Mouse (Mus musculus) left cerebral cortex, postnatal 36 days (tissue): Measurements from ENCODE around the gene Schip1. TPM values are rescaled to one million over a fixed set of nuclear protein-coding genes. Genes with fewer than 3 reads are reported as not detected.
A peak's percentile ranks its signal among the peaks of the same experiment; 100 is the strongest.

ENCODE experiments used
- DNase-seq, 2 experiments: peaks; one replicate each; pipeline ENCODE4 v3.0.0; 2021 to 2022; ENCODE audit warnings: low spot score in 2 of 2, mixed read lengths in 1 of 2
- intact Hi-C: fragments of 180-260 bp; cut with DNase I; formaldehyde crosslinking; loops from one replicate; pipeline ENCODE4 v1.15.1; 2025
- total RNA-seq, 2 experiments: library from RNA; stranded (reverse); gene quantifications; 2 replicates each; pipeline ENCODE4 v1.2.3; 2021

Schip1 gene
- total RNA-seq, 2 experiments from 2014 or later: 229 to 297 TPM

GRCm38 (mm10) chr3:68368029-68368428, 303.4 kb downstream of the Schip1 start:
- intact Hi-C loops: no loop called here
- peak in 1 of 2 experiments; percentile 14 for DNase-seq

GRCm38 (mm10) chr3:68372925-68373324, 308.3 kb downstream of the Schip1 start:
- intact Hi-C loops: no loop called here

GRCm38 (mm10) chr3:68375100-68375508, 310.5 kb downstream of the Schip1 start:
- intact Hi-C loops: no loop called here
- no peak for DNase-seq

More at GRCm38 (mm10) chr3:68372925-68373324, 308.3 kb downstream of the Schip1 start:
- DNase-seq: no peak

GRCm38 (mm10) chr3:68377452-68378198, 313.0 kb downstream of the Schip1 start:
- no peak for DNase-seq
- intact Hi-C loops: no loop called here

GRCm38 (mm10) chr3:68378799-68379198, 314.2 kb downstream of the Schip1 start:
- intact Hi-C loops: no loop called here
- DNase-seq: no peak

GRCm38 (mm10) chr3:68379242-68379641, 314.6 kb downstream of the Schip1 start:
- DNase-seq: no peak
- intact Hi-C loops: no loop called here

- no peak for DNase-seq
- intact Hi-C loops: no loop called here
Observed at GRCm38 (mm10) chr3:68383672-68384071, 319.1 kb downstream of the Schip1 start.

- intact Hi-C loops: no loop called here
- no peak for DNase-seq
Observed at GRCm38 (mm10) chr3:68385544-68385943, 320.9 kb downstream of the Schip1 start.

GRCm38 (mm10) chr3:68388023-68388422, 323.4 kb downstream of the Schip1 start:
- intact Hi-C loops: no loop called here
- no peak for DNase-seq

GRCm38 (mm10) chr3:68393578-68393977, 329.0 kb downstream of the Schip1 start:
- no peak for DNase-seq
- intact Hi-C loops: no loop called here

- no peak for DNase-seq
- intact Hi-C loops: no loop called here
Observed at GRCm38 (mm10) chr3:68398691-68399090, 334.1 kb downstream of the Schip1 start.

GRCm38 (mm10) chr3:68400121-68400520, 335.5 kb downstream of the Schip1 start:
- intact Hi-C loops: no loop called here
- DNase-seq: no peak

GRCm38 (mm10) chr3:68403343-68403742, 338.7 kb downstream of the Schip1 start:
- intact Hi-C loops: no loop called here
- DNase-seq: no peak

- DNase-seq: peak; percentile 12 to 18
Observed at GRCm38 (mm10) chr3:68403783-68404217, 339.2 kb downstream of the Schip1 start.

GRCm38 (mm10) chr3:68405724-68406123, 341.1 kb downstream of the Schip1 start:
- DNase-seq: no peak
- intact Hi-C loops: no loop called here

More at GRCm38 (mm10) chr3:68403783-68404217, 339.2 kb downstream of the Schip1 start:
- intact Hi-C loops: no loop called here

GRCm38 (mm10) chr3:68412262-68412661, 347.7 kb downstream of the Schip1 start:
- intact Hi-C loops: no loop called here
- DNase-seq: no peak

GRCm38 (mm10) chr3:68419792-68420191, 355.2 kb downstream of the Schip1 start:
- intact Hi-C loops: no loop called here
- DNase-seq: no peak

GRCm38 (mm10) chr3:68420927-68421326, 356.3 kb downstream of the Schip1 start:
- intact Hi-C loops: no loop called here
- no peak for DNase-seq

GRCm38 (mm10) chr3:68421849-68422248, 357.2 kb downstream of the Schip1 start:
- intact Hi-C loops: no loop called here
- no peak for DNase-seq

GRCm38 (mm10) chr3:68428081-68428480, 363.5 kb downstream of the Schip1 start:
- intact Hi-C loops: no loop called here
- no peak for DNase-seq

- intact Hi-C loops: no loop called here
- no peak for DNase-seq
Observed at GRCm38 (mm10) chr3:68434435-68434834, 369.8 kb downstream of the Schip1 start.
